Mouse (Mus musculus): ENCODE results near the gene Rgma.

- no peak for TF ChIP-seq CTCF (IDR thresholded peaks at IDR 0.05; ENCODE audit: borderline replicate concordance, insufficient read depth, low read depth, low read length)
- TF ChIP-seq POLR2A (IDR thresholded peaks at IDR 0.05; ENCODE audit: borderline replicate concordance, insufficient read depth, low read length) = no peak
Measured at GRCm38 (mm10) chr7:73365965-73366364, 9.3 kb upstream of the Rgma start.

All from cerebellum, adult 2 months (tissue).